15 mouse cellular contexts compared by ENCODE assay signal in the genomic region with DNA sequence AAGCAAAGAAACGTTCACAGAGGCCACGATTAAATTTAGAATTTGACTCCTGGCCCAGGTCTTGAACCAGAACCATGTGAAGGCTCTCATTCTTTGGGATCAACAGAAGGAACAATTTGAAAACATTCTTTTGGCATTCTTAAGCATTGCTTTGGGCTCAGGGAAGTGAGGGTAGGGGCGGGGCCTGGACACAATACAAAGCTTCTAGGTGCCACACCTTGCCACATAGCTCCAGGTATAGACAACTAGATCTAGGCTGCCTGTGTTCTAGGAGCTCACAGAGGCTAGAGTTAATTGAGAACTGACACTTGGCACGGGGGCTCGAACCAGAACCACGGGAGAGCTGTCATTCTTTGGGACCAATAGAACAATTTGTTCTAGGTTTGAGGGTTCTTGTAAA.
DNase-seq lines count a peak whose midpoint lies in the region; ATAC-seq lines count a peak whose summit lies in the region.
"Had no signal": no experiment of that assay in that cellular context is flagged by ENCODE, and none has a peak within 500 bp of the region (broad histone marks: within the 10 kb centered on the region; RNA-seq: fewer than 3 reads in every experiment).

No protein-coding gene starts in this region.

- H3K9me3 ChIP-seq in heart, embryonic 16.5 days (replicated peaks; ENCODE audit: control insufficient read depth, low read length), result no peaks in the 10 kb centered on the region; the same call in 1 of the 2 replicates
- H3K9me3 ChIP-seq in limb, embryonic 12.5 days, result peaks cover 7% of the 10 kb centered on the region; the same call in 1 of the 2 replicates
- no peaks in the 10 kb centered on the region for H3K9me3 ChIP-seq in limb, embryonic 10.5 days (replicated peaks)
- H3K9me3 ChIP-seq in embryonic facial prominence, embryonic 14.5 days (ENCODE audit: control insufficient read depth, low read length), result peaks cover 9% of the 10 kb centered on the region; the same call in 1 of the 2 replicates
- no peaks in the 10 kb centered on the region for H3K9me3 ChIP-seq in stomach, embryonic 15.5 days
- H3K9me3 ChIP-seq: neural tube, embryonic 15.5 days had no signal

- peaks cover 17% of the 10 kb centered on the region for H3K4me1 ChIP-seq in heart, embryonic 16.5 days (ENCODE audit: control insufficient read depth, insufficient read depth, low read length)
- H3K4me1 ChIP-seq in limb, embryonic 12.5 days (replicated peaks), result peaks cover 20% of the 10 kb centered on the region
- H3K4me1 ChIP-seq in limb, embryonic 10.5 days, result 0 out of 2 replicates have a peak, but pooled peaks cover 6% of the 10 kb centered on the region
- H3K4me1 ChIP-seq in embryonic facial prominence, embryonic 14.5 days (ENCODE audit: control insufficient read depth, insufficient read depth, low read length), result peaks cover 23% of the 10 kb centered on the region
- peaks cover 10% of the 10 kb centered on the region; the same call in 1 of the 2 replicates for H3K4me1 ChIP-seq in stomach, embryonic 15.5 days

- H3K4me3 ChIP-seq in heart, embryonic 16.5 days (ENCODE audit: low read length), result no peak overlapping the region
- no peak overlapping the region for H3K4me3 ChIP-seq in limb, embryonic 12.5 days (replicated peaks)
- H3K4me3 ChIP-seq in limb, embryonic 10.5 days, result no peak overlapping the region
- no peak overlapping the region for H3K4me3 ChIP-seq in embryonic facial prominence, embryonic 14.5 days (ENCODE audit: low read depth, low read length)
- no peak overlapping the region for H3K4me3 ChIP-seq in stomach, embryonic 15.5 days (replicated peaks)
- H3K4me3 ChIP-seq: neural tube, embryonic 15.5 days had no signal

- H3K27ac ChIP-seq in heart, embryonic 16.5 days (ENCODE audit: low read length), result peak overlapping the region; percentile 61; the same call in 1 of the 2 replicates
- H3K27ac ChIP-seq in limb, embryonic 12.5 days, result peak overlapping the region; percentile 29
- H3K27ac ChIP-seq in limb, embryonic 10.5 days, result no peak overlapping the region
- peak overlapping the region; percentile 57 for H3K27ac ChIP-seq in embryonic facial prominence, embryonic 14.5 days (replicated peaks; ENCODE audit: low read depth, low read length)
- H3K27ac ChIP-seq in stomach, embryonic 15.5 days, result peak overlapping the region; percentile 67; the same call in 1 of the 2 replicates
- H3K27ac ChIP-seq: neural tube, embryonic 15.5 days had no signal

- no peak overlapping the region for H3K4me2 ChIP-seq in heart, embryonic 16.5 days (ENCODE audit: low read depth, low read length)
- no peak overlapping the region for H3K4me2 ChIP-seq in limb, embryonic 12.5 days
- no peak overlapping the region for H3K4me2 ChIP-seq in embryonic facial prominence, embryonic 14.5 days (ENCODE audit: low read depth, low read length)
- H3K4me2 ChIP-seq in stomach, embryonic 15.5 days, result no peak overlapping the region
- H3K4me2 ChIP-seq: neural tube, embryonic 15.5 days had no signal

- H3K9ac ChIP-seq in heart, embryonic 16.5 days (ENCODE audit: low read length), result no peak overlapping the region
- H3K9ac ChIP-seq in limb, embryonic 12.5 days (replicated peaks), result no peak overlapping the region
- H3K9ac ChIP-seq in embryonic facial prominence, embryonic 14.5 days (ENCODE audit: low read depth, low read length), result 0 out of 2 replicates have a peak overlapping the region, but pooled peaks have one; percentile 16
- no peak overlapping the region for H3K9ac ChIP-seq in stomach, embryonic 15.5 days
- H3K9ac ChIP-seq: liver, postnatal 0 days; neural tube, embryonic 15.5 days had no signal

- no peaks in the 10 kb centered on the region for H3K36me3 ChIP-seq in heart, embryonic 16.5 days (ENCODE audit: control insufficient read depth, insufficient read depth)
- peaks cover 10% of the 10 kb centered on the region; the same call in 1 of the 2 replicates for H3K36me3 ChIP-seq in limb, embryonic 12.5 days
- H3K36me3 ChIP-seq in limb, embryonic 10.5 days, result peaks cover 16% of the 10 kb centered on the region
- H3K36me3 ChIP-seq in embryonic facial prominence, embryonic 14.5 days (ENCODE audit: control insufficient read depth, insufficient read depth, low read length), result peaks cover 7% of the 10 kb centered on the region; the same call in 1 of the 2 replicates
- peaks cover 8% of the 10 kb centered on the region; the same call in 1 of the 2 replicates for H3K36me3 ChIP-seq in stomach, embryonic 15.5 days
- H3K36me3 ChIP-seq: neural tube, embryonic 15.5 days had no signal

- H3K27me3 ChIP-seq in heart, embryonic 16.5 days (ENCODE audit: control insufficient read depth, insufficient read depth, low read length), result no peaks in the 10 kb centered on the region
- no peaks in the 10 kb centered on the region for H3K27me3 ChIP-seq in limb, embryonic 12.5 days
- H3K27me3 ChIP-seq in limb, embryonic 10.5 days (ENCODE audit: low read depth, poor library complexity, severe bottlenecking), result no peaks in the 10 kb centered on the region
- no peaks in the 10 kb centered on the region for H3K27me3 ChIP-seq in embryonic facial prominence, embryonic 14.5 days (replicated peaks; ENCODE audit: control insufficient read depth, insufficient read depth, low read length)
- H3K27me3 ChIP-seq in stomach, embryonic 15.5 days (replicated peaks), result no peaks in the 10 kb centered on the region
- H3K27me3 ChIP-seq: neural tube, embryonic 15.5 days had no signal

- intact Hi-C loops in heart, postnatal 10 days (cut with DNase I), result loop anchor here (5.0 to 10.0 kb wide), 2 partner anchors 129 to 834 kb away; a partner anchor contains a TSS

- ATAC-seq in heart, embryonic 16.5 days (replicated peaks; ENCODE audit: extremely low read depth, insufficient read depth, low FRiP score), result no peak
- ATAC-seq in limb, embryonic 12.5 days (ENCODE audit: insufficient number of reproducible peaks, insufficient read depth, low FRiP score, low TSS enrichment, low read depth), result no peak
- ATAC-seq in embryonic facial prominence, embryonic 14.5 days (ENCODE audit: low read depth), result peak; percentile 64; the same call in 1 of the 2 replicates
- no peak for ATAC-seq in stomach, embryonic 15.5 days (ENCODE audit: insufficient read depth, low FRiP score, low read depth)
- ATAC-seq: forebrain, embryonic 16.5 days; liver, postnatal 0 days had no signal

- WGBS in heart, embryonic 16.5 days, result 78% methylated on average over 6 of the region's 6 CpGs
- WGBS in limb, embryonic 12.5 days, result 85% methylated on average over 6 of the region's 6 CpGs
- WGBS in limb, embryonic 10.5 days, result 91% methylated on average over 6 of the region's 6 CpGs
- 67% methylated on average over 6 of the region's 6 CpGs for WGBS in embryonic facial prominence, embryonic 14.5 days
- 72% methylated on average over 6 of the region's 6 CpGs for WGBS in stomach, embryonic 15.5 days

- no peak for DNase-seq in heart, postnatal 10 days
- DNase-seq in limb, embryonic 10.5 days (ENCODE audit: low spot score), result no peak
- peak; percentile 42 for DNase-seq in embryonic facial prominence, embryonic 14.5 days (ENCODE audit: low spot score)
- no peak for DNase-seq in layer of hippocampus, postnatal 25 days (ENCODE audit: extremely low spot score in 1 of 2, low spot score in 1 of 2)
- DNase-seq: cerebellum, postnatal 36 days; gastrocnemius, postnatal 25 days; heart, postnatal 14 days; layer of hippocampus, adult 9-11 months; liver, postnatal 0 days; retina, postnatal 1 day had no signal
